Mouse (Mus musculus): ENCODE data around the gene Coro2a.

The Coro2a gene

GRCm38 (mm10) chr4:46526798-46527557 lies 75.0 kb downstream of the Coro2a start:
- peak; percentile 38 for DNase-seq (ENCODE audit: low spot score)

DNA sequence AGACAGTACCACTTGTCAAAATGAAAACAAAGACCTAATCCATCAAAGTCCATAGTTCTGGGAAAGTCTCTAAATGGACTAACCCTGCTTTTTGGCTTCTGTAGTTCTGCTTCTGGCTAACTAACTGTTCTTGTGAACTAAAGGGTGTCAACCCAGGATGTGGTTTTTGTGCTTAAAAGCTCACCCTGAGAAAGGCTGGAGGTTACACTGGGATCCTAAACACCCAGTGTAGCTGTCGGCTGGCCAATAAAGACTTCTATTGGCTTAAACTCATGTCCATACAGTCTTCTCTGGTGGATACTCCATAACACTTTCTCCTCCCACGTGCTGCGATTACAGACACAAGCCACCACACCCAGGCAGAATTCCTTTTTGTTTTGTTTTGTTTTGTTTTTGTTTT lies 75.8 kb downstream of the Coro2a start:
- no peak for DNase-seq (ENCODE audit: low spot score)

DNA sequence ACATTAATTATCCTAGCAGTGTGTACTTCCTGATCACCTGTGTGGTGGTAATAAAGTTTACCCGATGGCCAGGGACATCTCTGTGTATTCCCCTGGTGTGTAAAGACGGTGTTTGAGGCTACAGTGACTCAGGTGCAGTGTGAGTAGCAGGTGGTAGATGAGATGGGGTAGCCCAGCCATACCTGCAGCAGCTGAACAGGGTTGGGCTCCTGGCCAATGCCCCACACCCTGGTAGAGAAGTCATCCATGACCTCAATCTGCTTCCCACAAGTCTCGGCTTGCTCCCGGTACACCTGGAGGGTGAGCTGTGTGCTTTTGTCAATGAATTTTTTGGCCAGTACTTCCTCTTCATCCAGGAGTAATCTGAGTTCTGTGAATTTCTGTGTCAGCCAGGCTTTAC lies 78.7 kb downstream of the Coro2a start:
- no peak for DNase-seq (ENCODE audit: low spot score)

GRCm38 (mm10) chr4:46521457-46521856 lies 80.5 kb downstream of the Coro2a start:
- DNase-seq (ENCODE audit: low spot score): no peak

GRCm38 (mm10) chr4:46520491-46520890 lies 81.5 kb downstream of the Coro2a start:
- DNase-seq (ENCODE audit: low spot score): no peak

DNA sequence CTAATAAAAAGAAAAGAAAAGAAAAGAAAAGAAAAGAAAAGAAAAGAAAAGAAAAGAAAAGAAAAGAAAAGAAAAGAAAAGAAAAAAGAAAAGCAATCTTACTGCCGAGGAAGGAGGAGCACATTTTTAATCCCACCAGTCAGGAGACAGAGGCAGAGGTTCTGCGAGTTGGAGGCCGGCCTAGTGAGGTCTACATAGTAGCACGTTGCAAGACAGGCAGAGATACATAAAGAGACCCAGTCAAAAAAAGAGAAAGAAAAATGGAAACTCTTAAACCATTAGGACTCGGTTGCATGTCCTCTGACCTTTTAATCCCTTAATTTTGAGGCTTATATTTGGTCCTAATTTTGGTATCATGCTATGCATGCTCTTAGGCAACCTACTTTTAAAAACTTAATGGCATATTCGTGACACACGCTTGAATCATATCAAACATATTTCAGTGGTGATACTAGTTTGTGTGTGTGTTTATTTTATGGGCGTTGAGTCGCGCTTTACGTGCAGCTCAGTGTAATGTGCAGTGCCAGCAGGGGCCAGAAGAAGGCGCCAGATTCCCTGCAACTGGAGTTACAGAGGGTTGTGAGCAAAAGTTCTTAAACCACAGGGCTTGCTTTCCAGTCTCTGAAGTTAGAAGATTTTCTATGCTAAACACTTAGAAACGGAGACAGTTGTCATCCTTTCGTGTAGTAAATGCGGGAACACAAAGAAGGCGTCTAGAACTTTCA lies 94.1 kb downstream of the Coro2a start:
- peak; percentile 72 for DNase-seq (ENCODE audit: low spot score)

- peak; percentile 96 for DNase-seq (ENCODE audit: low spot score)
Observed at GRCm38 (mm10) chr4:46506801-46507610, 95.0 kb downstream of the Coro2a start.

DNA sequence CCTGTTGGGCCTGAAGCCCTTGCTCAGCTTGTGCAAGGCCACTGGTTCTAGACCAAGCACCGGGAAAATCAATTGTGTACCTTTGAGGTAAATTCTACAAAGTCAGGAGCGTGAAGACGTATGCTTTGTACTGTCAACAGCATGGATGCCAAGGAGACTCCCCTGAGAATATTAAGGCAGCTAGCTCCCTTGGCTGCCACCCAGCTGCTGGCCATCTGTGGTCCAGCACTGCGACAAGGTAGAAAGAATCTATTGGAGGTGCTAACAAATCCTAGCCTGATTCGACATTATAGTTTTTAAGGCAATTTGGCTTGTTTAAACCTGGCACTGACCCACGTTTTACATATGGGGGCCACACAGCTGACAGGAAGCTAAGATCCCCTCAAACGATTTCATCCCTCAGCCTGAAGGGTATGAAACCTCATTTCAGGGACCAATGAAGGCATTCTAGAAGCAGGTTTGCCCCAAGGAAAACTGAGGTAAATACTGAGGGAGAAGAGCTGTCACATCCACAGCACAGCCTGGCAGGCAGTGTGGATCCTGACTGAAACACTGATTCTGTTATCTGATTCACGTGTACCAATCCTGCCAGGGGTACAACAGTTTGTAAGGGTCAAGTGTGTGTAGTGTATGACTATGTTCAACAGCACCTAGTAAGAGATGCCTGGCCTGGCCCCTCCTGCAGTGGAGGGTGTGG lies 96.5 kb downstream of the Coro2a start:
- DNase-seq (ENCODE audit: low spot score): no peak

DNA sequence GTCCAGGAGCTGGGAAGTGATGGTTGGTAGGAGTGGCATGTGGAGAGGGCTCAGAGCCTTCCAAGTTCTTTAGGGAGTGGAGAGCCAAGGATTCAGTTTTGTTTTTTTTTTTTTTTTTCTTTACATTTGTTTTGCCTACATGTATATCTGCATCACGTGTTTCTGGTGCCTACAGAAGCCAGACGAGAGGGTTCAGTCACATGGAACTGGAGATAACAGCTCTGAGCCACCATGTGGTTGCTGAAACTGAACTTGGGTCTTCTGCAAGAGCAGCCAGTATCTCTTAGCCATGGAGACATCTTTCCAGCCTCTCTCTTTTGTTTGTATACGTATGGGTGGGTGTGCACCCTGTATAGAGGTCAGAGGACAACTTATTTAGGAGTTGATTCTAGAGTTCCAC lies 98.1 kb downstream of the Coro2a start:
- no peak for DNase-seq (ENCODE audit: low spot score)

DNA sequence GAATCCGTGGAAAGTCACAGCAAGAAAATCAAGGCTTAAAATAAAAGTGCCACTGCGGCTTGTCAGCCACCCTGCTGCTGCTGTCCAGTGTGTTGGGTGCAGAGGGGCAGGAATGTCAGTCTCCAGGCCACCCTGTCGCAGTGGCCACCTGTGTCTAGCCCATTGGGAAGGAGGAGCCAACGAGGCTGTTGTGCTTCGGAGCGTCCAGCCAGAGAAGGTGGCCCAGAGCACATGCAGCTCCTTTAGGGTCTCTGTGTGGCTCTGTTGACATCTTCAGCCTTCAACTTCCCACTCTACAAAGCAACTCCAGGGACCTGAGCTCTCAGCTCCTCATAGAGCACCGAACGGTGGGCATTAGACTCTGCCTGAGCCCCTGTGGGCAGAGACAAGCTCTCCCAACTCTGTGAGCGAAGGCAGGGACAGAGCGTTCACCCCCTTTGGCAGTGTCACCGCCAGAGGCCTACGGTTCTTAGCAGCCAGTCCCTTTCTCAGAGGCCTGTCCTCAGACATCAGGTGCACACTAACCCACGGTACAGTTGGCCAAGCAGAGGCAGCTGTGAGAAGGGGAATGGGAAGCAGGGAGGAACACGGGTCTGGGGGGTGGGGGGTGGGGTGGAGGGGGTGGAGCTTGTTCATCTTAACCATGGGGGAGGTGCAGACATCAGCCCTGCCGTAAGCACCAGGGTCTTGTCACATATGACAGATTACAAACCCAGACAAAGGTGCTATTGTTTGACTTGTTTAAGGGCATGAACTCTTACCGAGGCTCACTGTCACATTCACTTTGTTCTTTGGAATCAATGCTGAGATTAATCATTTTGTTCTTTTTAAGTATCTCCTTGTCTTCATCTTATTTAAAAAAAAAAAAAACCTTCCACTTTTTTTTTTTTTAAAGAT lies 99.1 kb downstream of the Coro2a start:
- no peak for DNase-seq (ENCODE audit: low spot score)

- peak; percentile 73 for DNase-seq (ENCODE audit: low spot score)
Observed at GRCm38 (mm10) chr4:46498976-46499375, 103.0 kb downstream of the Coro2a start.

DNA sequence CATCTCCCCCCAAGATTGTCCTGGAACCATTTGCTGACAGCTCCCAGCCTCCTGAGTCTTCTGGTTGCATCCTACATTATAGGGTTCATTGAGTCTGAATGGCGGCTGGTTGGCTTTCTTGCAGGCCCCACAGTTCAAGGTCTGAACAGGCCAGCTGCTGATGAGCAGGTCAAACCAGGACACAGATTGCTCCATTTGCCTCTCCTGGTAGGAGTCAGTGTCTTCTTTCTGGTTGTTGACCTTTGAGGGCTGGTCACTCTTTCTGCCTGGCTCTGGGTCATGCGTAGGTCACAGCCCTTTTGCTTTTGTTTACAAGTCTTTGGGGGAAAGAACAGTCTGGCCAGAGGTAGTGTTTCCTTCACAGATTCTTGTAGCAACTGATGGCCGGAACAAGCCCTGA lies 103.5 kb downstream of the Coro2a start:
- DNase-seq (ENCODE audit: low spot score): no peak

- peak; percentile 84 for DNase-seq (ENCODE audit: low spot score)
Observed at GRCm38 (mm10) chr4:46497286-46497892, 104.6 kb downstream of the Coro2a start.

- no peak for DNase-seq (ENCODE audit: low spot score)
Observed at GRCm38 (mm10) chr4:46495543-46495942, 106.5 kb downstream of the Coro2a start.

GRCm38 (mm10) chr4:46493071-46493470 lies 108.9 kb downstream of the Coro2a start:
- no peak for DNase-seq (ENCODE audit: low spot score)

- peak; percentile 96 for DNase-seq (ENCODE audit: low spot score)
Observed at GRCm38 (mm10) chr4:46489028-46489925, 112.7 kb downstream of the Coro2a start, which contains the start of gene Nans. Gene Nans (plus strand): TSS chr4:46489248.

DNA sequence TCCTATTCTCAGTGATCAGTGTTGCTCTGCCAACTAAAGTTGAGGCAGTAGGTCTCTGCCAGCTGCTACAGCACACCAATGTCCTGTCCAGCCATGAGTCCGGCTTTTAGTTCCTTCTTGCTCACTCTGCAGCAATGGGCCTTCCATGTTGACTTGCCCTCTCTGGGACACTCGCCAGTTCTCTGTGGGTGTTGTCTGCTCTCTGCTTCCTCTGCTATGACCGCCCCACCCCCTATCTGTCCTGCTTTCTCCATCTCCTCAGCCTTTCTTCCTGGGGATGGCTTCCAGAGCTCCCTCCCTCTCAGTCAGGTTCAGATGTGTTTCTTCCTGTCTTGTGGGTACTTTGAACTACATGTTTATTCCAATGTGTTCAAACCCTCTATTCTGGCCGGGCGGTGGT lies 114.7 kb downstream of the Coro2a start:
- no peak for DNase-seq (ENCODE audit: low spot score)
